Mouse (Mus musculus) frontal cortex, postnatal 36 days (tissue): ENCODE measurements around the gene Stac2.

Experiments used
- DNase-seq, 2 experiments: peaks; one replicate each; pipeline ENCODE4 v3.0.0; 2022; ENCODE audit warnings: low spot score in 2 of 2

Gene Stac2

DNA sequence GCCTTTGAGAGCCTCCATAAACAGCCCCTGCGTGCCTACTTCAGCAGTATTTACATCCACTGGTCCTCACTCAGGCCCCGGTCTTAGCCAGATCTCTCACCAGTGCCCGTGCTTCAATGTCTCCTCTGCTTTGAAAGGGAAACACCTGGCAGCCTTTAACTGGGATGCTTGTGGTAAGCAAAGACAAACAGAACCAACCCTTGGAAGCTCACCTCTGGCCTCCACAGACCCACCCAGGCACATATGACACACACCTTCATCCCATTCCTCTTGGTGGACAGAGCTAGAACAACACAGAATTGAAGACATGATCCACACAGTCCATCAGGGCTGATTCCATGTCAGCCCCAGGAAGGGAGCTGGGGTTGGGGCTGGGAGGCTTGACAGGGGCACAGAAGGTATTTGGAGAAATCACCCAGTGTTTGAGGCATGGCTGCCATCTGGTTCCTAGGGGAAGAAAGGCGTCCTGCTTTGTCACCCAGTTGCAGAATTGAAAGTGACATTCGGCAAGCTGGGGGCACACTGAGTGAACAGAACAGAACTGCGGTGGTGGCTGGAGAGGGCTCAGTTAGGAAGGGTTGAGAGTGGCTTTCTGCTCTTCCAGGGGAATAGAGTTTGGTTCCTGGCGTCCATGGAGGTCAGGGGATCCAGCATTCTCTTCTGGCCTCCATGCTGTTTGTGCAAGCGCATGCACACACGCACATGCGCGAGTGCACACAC lies 55.0 kb downstream of the Stac2 start:
- no peak for DNase-seq

DNA sequence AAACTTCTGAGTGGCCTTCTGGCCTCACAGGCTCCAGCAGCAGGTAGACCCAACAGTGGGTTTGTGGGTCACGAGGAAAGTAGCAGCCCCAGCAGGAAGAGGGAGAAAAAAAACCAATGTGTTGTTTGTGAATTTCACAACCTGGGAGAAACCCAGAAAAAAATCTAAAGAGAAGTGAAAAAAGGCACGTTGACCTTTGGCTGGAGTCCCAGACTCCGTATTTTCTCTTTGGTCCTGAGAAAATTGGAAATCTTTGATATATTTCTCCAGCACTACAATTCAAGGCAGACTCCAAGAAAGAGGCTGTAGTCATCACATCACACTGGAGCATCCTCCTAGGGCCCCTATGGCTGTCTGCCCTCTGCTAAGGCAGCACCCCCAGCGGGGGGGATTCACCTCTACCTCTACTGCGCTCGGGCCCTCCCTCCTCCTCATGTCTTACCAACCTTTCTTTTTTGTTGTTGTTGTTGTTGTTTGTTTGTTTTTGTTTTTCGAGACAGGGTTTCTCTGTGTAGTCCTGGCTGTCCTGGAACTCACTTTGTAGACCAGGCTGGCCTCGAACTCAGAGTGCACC lies 55.8 kb downstream of the Stac2 start:
- no peak for DNase-seq

DNA sequence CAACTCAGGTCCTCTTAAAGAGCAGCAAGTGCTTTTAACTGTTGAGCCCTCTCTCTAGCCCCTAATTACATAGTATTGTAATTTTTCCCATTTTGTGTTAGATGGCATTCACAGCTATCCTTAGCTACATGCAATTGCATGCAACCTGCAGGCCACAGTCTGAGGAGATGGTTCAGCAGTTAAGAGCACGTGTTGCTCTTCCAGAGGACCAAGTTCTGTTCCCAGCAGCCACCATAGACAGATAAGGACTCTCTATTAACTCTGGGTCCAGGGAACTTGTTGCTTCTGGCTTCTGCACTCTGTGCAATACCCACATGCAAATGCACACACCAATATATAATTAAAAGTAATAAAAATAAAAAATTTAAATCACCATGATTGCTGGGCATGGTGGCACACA lies 56.6 kb downstream of the Stac2 start:
- DNase-seq = no peak

DNA sequence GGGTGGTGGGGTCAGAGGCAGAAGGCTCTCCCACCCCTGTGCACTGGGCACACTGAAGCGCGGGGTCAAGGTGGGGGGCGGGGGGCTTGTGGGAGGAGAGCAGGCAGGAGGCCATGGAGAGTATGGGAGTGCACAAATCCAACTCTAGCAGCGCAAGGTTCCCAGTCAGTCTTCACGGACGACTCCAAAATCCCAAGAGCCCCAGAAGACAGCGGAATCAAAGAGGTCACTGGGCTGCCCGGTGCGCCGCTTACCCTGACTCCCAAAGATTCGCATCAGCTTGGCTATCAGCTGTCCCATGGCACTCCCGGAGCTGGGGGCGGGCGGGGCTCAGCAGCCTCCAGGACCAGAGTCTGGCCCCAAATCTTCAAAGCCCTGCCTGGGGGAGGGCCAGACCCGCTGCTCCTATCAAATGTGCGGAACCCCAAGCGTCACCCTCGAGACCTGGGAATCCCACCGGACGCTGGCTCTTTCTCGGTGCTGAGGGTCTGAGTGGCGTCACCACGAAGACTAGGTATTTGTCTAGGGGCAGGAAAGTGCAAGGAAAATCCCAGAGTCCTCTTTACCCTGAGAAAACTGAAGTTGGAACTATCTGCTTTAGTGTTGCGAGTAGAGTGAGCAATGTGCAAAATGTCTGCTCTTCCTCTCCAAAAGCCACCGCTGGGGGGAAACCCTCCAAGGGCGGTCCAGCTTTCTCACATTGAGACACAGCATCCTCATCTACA lies 57.5 kb downstream of the Stac2 start, which contains the start of gene Arl5c:
Gene Arl5c, minus strand, starts transcription at position 618 of the 725 bp plus-strand sequence.
- DNase-seq = no peak

DNA sequence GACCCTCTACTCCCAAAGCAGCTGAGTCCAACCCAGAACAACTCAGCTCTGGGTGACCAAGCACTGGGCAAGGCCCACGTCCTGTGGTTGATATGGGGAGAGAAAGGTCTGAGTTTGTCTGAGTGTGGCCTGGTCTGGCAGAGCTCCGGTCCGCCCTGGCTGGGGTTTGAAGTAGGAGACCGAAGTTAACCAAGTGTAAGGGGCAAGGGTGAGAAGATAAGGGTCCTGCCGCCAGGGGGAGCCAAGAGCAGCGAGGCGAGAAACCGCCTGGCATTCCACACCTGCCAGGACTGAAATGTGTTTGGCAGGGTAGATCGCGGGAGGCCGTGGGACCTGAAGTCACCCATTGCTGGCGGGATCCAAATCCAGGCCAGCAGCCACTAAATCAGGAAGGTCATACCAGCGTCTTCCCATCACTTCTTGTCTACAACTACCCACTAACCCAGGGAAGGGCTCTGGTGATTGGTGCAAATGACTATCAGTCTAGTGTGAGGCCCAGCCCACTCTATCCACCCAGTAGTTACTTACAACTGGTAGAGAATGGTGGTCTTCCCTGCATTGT lies 58.6 kb downstream of the Stac2 start:
- no peak for DNase-seq

DNA sequence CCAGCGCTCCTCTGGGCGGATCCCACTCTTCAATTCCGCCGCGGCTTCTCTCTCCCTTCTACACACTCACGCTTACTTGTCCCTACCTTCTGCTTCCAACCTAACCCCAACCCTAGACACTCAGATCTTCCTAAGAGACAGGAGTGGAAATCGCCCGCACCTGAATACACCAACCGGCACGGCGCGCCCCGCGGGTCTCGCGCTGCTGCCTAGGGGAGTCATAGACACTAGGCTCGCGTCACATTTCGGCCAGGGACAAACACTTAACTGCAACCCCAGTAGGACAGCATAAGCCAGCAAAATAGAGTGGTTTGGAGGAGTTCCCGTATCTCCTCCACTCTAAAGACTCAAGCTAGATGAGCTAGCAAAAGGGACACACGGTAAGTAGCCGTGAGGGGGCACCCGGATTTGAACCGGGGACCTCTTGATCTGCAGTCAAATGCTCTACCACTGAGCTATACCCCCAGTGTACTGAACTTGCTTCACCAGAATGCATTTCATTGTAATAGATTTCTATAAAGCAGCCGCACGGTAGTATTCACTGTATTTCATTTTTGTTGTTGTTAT lies 64.6 kb downstream of the Stac2 start:
- DNase-seq = peak; percentile 88 to 92

DNA sequence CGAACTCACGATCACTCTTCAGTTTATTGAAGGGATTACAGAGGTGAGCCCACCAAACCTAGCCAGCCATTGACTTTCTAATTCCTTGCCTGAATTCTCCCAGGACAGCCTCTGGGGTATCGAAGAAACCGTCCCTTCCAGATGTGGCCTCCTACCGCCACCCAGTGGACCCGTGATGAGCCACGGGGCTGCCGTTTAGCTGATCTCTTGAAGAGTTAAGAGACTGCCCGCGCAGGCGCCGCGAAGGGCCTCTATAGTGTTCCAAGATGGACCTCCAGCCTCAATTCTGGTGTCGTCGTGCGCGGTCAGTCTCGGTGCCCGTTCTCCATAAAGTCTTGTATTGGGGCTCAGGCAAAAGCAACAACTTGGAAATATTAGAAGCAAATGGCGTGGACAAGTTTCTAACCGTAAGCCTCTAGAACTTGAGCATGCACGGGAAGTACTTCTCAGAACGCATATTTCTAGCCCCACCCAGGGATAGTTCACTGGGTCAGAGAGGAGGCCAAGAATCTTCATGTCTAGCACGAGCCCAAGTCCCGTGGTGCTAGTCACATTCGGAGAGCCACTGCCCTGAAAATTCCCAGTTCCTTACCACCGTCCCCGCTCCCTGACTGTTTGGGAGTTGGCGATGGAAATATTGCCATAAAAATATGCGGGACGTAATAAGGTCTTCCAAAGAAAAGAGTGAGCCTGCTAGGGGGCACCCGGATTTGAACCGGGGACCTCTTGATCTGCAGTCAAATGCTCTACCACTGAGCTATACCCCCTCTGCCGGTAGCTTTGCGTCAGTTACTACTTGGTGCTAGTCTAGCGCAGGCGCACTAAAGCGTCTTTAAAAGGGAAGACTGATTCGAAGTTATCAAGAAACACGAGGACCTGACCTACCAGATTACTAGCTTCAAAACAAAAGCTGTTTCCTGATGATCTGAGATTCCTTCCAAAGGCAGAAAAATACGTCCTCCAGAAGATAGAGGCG lies 65.4 kb downstream of the Stac2 start:
- peak; percentile 99 for DNase-seq

DNA sequence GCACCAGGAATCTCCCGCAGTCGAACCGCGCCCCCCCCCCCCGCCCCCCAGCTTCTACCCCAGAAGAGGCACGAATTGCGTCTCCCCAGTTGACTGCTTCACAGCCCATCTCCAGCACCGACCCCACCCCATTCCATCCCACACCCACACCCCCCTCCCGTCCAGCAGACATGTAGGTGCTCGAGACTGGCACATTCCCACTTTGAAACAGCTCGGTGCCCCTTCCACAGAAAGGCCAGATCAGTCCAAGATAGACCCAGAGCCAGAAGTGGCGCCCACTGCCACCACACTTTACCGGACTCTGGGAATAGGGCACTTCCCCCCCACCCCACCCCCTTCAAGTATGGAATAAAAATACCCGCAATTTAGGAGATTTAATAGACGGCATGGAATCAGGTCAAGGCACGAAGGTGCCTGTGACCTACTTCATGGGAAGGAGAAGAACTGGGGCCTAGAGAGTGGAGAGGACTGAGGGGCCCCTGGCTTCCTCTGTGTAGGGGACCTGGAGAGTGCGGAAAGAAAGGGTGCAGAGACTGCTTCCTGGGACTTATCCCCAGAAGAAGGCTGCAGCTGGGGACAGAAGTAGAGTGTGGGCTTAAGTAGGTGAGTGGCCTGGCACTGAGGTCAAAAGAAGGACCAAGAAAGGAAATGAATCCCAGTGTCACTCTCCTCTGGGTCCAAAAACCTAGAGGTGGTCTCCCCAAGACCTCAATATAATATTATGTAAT lies 66.4 kb downstream of the Stac2 start:
- no peak for DNase-seq
